Mouse (Mus musculus): ENCODE measurements around the gene Cdk5r1.
"Not testable (repeated sequence)": the region's sequence is repeated elsewhere in the genome, so short reads cannot be mapped to it uniquely, and the experiment has no call there.

Gene Cdk5r1

GRCm38 (mm10) chr11:80476222-80477189 lies at the start of gene Cdk5r1:
TSS of gene Cdk5r1 (plus strand) at chr11:80477023.
- DNase-seq: peak; percentile 80 to 90

DNA sequence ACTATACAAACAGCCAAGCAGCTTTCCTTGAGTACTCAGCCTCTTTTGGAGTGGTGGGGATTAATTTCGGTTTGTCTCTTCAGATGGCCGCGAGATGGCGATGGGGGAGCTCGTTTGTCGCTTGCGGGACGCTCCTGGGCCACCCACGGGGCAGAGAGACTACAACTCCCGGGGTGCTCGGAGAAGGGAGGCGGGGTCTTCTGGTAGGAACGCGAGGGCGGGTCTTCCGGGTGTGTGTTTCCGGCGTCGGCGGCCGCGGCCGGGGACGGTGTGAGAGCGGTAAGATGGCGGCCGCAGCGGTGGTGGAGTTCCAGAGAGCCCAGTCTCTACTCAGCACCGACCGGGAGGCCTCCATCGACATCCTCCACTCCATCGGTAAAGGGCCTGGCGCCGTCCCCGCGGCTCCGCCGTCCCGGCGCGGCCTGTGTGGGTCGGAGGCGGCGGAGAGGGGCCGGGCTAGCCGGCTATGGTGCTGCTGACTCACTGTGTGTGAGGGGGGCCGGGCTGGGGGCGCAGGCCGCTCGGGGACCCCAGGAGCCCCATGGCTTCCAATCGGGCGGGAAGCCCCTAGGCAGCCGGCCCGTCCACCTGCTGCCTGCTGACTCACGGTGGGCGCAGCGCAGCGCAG lies 48.3 kb upstream of the Cdk5r1 start, which contains the start of gene Psmd11:
Gene Psmd11, plus strand, starts transcription at position 235 of the 628 bp plus-strand sequence.
- peak; percentile 97 to 98 for DNase-seq

- peak; percentile 13 to 63 for DNase-seq
These were observed 47.8 kb upstream of the Cdk5r1 start for GRCm38 (mm10) chr11:80429009-80429475.

GRCm38 (mm10) chr11:80429500-80430166 lies 47.2 kb upstream of the Cdk5r1 start:
- peak in 1 of 2 experiments; percentile 14 for DNase-seq

DNA sequence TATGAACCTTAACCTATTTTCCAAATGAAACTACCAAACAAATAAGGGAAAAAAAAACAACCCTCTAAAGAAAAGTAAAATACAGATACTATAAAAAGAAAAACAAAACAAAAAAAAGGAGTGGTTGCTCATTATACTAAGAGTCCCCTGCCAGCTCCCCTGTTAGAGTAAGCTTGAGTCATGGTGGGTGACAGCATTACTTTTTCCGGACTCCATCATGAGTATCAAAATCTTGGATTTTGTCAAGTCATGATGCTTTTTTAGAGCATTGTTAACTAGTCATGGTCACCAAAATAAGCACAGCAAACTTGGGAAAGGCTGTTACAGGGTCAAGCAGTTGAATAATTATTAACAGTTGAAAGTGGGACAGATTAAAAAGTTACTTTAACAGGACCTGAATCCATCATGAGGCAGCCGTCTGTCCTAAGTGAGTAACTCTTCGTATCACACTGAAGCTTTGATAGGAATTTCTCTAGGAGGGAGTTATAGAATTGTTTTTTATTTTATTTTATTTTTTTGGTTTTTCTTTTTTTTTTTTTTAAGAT lies 46.4 kb upstream of the Cdk5r1 start:
- DNase-seq: peak; percentile 17 to 63

GRCm38 (mm10) chr11:80446916-80447315 lies 29.9 kb upstream of the Cdk5r1 start:
- peak in 1 of 2 experiments; percentile 23 for DNase-seq

GRCm38 (mm10) chr11:80449859-80450258 lies 27.0 kb upstream of the Cdk5r1 start:
- DNase-seq: no peak

GRCm38 (mm10) chr11:80452242-80452641 lies 24.6 kb upstream of the Cdk5r1 start:
- DNase-seq: no peak

DNA sequence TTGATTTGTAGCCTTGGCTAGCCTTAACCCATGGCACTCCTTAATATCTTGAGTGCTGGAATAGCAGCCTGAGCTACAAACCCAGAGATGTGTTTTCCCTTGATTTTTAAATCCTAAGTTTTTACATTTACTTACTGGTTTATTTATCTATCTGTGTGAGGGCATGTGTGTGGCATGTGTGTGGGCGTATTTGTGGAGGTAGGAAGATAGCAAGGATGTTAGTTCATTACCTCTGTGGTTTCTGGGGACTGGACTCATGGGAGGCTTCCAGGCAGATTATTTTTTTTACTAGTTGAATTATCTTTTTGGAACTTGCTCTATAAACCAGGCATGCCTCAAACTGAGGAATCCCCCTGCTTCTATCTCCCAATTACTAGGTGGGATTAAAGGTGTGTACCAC lies 23.6 kb upstream of the Cdk5r1 start:
- no peak for DNase-seq

GRCm38 (mm10) chr11:80463605-80464130 lies 13.2 kb upstream of the Cdk5r1 start:
- DNase-seq: not testable (repeated sequence)

DNA sequence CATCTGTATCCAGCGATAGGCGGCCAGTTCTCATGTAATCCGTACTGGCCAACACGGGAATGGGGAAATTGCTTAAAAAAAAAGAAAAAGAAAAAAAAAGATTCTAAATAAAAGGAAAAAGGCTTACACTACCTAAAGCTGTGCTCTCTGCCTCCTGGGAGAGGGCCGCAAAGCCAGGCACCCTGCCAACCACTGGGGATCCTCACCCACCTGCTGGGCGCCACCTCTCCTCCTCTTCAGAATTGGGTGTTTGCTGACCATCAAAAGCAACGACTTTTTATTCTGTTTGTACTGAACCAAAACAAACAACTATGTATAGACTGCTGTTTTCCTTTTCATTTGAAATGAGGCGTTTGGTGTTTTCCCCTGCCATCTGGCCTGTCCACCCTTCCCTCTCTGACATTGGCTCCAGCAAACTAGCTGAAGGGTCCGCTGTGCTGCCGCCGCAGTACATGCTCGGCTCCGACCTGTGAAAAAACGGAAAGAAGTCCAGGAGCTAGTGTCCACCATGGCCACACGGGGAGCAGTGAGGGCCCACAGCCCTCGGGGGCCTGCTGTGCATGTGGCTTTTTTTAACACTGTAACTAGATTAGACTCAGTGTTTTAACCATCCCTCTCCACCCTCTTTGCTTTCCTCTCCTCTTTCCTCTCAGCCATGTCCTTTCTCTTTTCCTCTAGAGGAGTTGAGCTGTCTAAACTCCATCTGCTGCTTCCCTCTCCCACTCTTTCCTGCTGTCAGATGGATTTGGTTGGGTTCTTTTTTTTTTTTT lies 4.8 kb upstream of the Cdk5r1 start:
- DNase-seq: no peak

DNA sequence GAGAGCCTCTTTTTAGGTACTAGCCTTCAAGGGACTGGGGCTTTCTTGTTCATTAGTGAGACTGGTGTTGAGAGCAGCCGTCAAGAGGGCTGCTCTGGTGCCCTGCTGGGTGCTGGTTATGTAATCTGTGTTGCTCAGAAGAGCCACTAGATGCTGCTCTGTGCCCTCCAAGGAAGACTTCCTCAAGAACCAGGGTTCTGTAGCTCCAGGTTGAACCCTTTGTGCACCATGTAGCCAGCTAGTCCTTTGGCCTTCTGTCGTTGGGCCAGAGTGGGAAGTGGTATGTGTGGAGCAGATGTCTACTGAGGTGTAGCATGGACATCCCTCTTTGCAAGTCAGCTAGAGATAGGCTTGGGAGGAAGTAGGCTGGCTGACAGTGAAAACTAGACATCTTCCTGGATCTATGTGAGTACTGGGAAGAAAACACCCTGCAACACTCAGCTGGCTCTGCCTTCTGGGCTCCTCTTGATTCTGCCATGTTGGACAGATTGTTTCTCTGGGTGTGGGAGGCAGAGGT lies 2.6 kb upstream of the Cdk5r1 start:
- DNase-seq: peak; percentile 26 to 29

GRCm38 (mm10) chr11:80474846-80475245 lies 2.0 kb upstream of the Cdk5r1 start:
- DNase-seq: no peak

DNA sequence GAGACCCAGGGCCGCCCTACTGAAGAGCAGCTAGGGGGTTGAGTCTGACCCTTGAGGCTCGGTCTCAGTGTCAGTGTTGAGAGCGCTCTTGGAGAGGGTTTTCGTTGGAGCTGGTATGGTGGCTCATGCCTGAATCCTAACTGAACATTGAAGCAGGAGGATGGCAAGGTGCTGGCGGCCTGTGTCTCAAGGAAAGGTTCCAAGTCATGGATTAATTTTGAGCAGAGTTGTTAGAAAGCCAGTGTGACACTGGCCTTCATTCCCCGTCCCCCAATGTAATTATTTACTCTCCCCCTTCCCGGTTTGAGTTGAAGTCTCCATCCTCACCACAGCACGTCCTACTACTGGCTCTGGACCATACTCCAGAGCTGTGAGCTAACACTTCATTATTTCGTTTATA lies 1.3 kb upstream of the Cdk5r1 start:
- DNase-seq: no peak

- DNase-seq: peak in 1 of 2 experiments; percentile 32
These were observed 747 bp downstream of the Cdk5r1 start for GRCm38 (mm10) chr11:80477341-80478199.

DNA sequence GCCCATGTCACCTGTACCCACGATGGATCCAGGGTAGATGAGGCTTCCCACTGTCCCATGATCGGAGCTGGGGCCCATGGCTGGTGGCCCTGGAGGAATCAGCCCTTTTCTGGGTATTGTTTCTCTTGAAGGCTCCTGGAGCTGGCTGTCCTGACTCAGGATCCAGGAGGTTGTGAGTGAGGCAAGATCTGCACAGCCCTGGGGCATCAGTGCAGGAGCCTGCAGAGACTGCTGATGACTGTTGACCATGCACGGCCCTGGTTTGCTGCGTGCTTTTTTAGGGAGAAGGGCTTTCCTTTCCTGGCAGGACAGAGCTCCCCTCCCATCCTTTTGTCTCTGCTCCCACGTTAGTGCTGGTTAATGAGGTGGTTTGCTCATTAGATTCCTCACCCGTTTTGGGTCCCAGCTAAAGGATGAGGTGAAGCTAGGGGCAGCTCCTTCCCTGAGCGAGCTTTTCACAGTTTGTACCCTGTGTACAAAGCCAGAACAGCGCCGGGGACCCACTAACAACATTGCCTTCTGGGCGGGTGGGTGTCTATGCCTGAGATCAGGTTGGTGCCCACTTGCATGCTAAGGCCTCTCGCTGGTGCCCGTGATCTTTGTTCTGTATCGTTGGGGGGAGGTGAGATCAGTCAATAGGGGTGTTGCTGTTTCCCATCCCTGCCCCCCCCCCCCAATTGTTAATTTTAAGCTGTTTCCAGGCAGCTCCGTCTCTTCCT lies 2.0 kb downstream of the Cdk5r1 start:
- DNase-seq: no peak

- DNase-seq: no peak
These were observed 2.6 kb downstream of the Cdk5r1 start for GRCm38 (mm10) chr11:80479425-80479824.

DNA sequence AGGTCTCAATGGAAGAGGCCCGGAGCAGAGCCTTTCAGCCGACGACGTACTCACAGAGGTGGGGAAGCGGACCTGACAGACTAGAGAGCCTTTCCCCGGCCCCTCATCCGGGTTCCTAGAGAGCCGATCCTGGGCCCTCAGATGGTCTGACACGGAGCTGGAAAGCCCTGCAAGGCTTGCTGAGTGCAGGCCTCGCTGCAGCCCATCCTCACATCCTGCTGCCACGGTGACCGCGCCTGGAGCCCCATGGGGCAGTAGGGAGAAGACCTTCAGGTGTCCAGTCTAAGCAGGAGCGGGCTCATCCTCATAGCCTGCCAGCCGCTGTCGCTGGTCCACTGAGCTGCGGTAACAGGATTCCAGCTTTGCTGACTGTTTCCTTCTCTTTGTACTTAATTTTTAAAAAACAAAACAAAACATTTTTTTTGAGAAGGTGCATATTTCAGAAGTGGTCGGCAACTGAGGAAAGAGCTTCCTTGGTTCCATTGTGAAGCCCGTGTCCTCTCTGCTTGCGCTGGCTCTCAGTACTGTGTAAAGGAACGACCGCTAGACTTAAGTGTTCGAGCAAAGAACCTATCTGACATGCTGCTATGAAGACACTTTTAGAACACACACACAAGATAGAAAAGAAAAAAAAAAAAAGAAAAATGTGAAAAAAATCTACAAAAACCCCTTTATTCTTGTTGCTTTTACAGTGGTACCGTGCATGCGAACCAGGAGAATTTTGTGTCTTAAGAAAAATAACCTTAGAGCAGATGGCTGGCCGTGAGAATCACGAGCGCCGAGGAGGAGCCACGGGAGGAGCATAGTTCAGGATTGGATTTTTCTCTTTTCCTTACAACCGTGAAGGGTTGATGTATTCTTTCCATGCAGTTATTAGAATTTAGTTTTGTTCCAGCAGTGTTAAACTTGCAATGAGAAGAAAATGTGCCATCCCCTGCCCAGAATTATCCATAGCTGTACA lies 3.4 kb downstream of the Cdk5r1 start:
- no peak for DNase-seq
